Mouse (Mus musculus) stomach, embryonic 14.5 days (tissue): ENCODE measurements around the gene Ppp1r13b. TPM values are rescaled to one million over a fixed set of nuclear protein-coding genes. Genes with fewer than 3 reads are reported as not detected.

ENCODE experiments used
- ATAC-seq: fragments of 200-750 bp; cut with Nextera tagmentation; 2 replicates; pipeline ENCODE4 v1.8.0; 2017; ENCODE audit warnings: low read depth, moderate TSS enrichment; ENCODE audit not compliant: insufficient number of reproducible peaks, insufficient read depth, low FRiP score
- H3K27ac ChIP-seq: fragments of 300-500 bp; sonication (generic); 2 replicates; pipeline ENCODE4 v1.5.1; 2014; ENCODE audit warnings: mild to moderate bottlenecking, low read length, moderate library complexity, mixed read lengths
- H3K27me3 ChIP-seq: fragments of 300-500 bp; sonication (generic); 2 replicates; pipeline ENCODE4 v1.6.1; 2014; ENCODE audit warnings: low read length, control low read depth, mixed read lengths; ENCODE audit not compliant: control insufficient read depth, insufficient read depth
- H3K36me3 ChIP-seq: fragments of 300-500 bp; sonication (generic); 2 replicates; pipeline ENCODE4 v1.6.1; 2014; ENCODE audit warnings: mild to moderate bottlenecking, control low read depth, low read length, moderate library complexity, mixed read lengths; ENCODE audit not compliant: control insufficient read depth, insufficient read depth
- H3K4me1 ChIP-seq: fragments of 300-500 bp; sonication (generic); 2 replicates; pipeline ENCODE4 v1.6.1; 2014; ENCODE audit warnings: low read length, control low read depth, mixed read lengths; ENCODE audit not compliant: control insufficient read depth, insufficient read depth
- H3K4me2 ChIP-seq: fragments of 300-500 bp; sonication (generic); replicated peaks from 2 replicates; pipeline ENCODE4 v1.6.1; 2014; ENCODE audit warnings: low read depth, low read length, control low read depth
- H3K4me3 ChIP-seq: fragments of 300-500 bp; sonication (generic); 2 replicates; pipeline ENCODE4 v1.5.1; 2014; ENCODE audit warnings: low read depth, low read length, control low read depth
- H3K9ac ChIP-seq: fragments of 300-500 bp; sonication (generic); replicated peaks from 2 replicates; pipeline ENCODE4 v1.6.1; 2014; ENCODE audit warnings: low read depth, mild to moderate bottlenecking, control low read depth, low read length, moderate library complexity, mixed read lengths
- H3K9me3 ChIP-seq: fragments of 300-500 bp; sonication (generic); 2 replicates; pipeline ENCODE4 v1.6.1; 2016; ENCODE audit warnings: low read depth, low read length, control low read depth; ENCODE audit not compliant: control insufficient read depth
- WGBS: fragments of 180-500 bp; shearing (Covaris S2); extraction: QIAGEN DNeasy Blood & Tissue Kit; methylation state at CpG from one replicate; pipeline ENCODE4 v1.1.7; 2014; 5-methylcytosine and 5-hydroxymethylcytosine counted together
- polyA plus RNA-seq: library from polyadenylated mRNA; unstranded; fragments of >200 nt; fragmentation: Nextera tagmentation; extraction: Ambion mirVana; gene quantifications from 2 replicates; pipeline ENCODE4 v1.2.1, GENCODE M21; 2014

Gene Ppp1r13b
- polyA plus RNA-seq, 1 experiment from 2014 or later: 20.9 TPM

- Histone ChIP-seq H3K4me3 (no peak overlapping the region), H3K9me3 (no peaks in the 10 kb centered on the region), H3K36me3 (peaks cover 10% of the 10 kb centered on the region; the same call in 1 of the 2 replicates), H3K4me2 (no peak overlapping the region), H3K27ac (no peak overlapping the region), H3K4me1 (no peaks in the 10 kb centered on the region), H3K9ac (no peak overlapping the region), H3K27me3 (no peaks in the 10 kb centered on the region)
- no peak for ATAC-seq
- WGBS: 93% methylated on average over 4 of the region's 4 CpGs
Measured at GRCm38 (mm10) chr12:111845953-111846352, 62.0 kb downstream of the Ppp1r13b start.

- no peak overlapping the region for H3K4me3 ChIP-seq
Measured at GRCm38 (mm10) chr12:111843470-111843869, 64.4 kb downstream of the Ppp1r13b start.

GRCm38 (mm10) chr12:111842565-111843433 is 65.1 kb downstream of the Ppp1r13b start:
- no peaks in the 10 kb centered on the region for H3K27me3 ChIP-seq
- H3K9ac ChIP-seq: no peak overlapping the region
- no peak overlapping the region for H3K27ac ChIP-seq
- H3K9me3 ChIP-seq: no peaks in the 10 kb centered on the region
- no peak overlapping the region for H3K4me2 ChIP-seq
- H3K4me3 ChIP-seq: no peak overlapping the region
- H3K4me1 ChIP-seq: no peaks in the 10 kb centered on the region
- WGBS: 74% methylated on average over 15 of the region's 15 CpGs
- H3K36me3 ChIP-seq: peaks cover 27% of the 10 kb centered on the region
- no peak for ATAC-seq

More at GRCm38 (mm10) chr12:111843470-111843869, 64.4 kb downstream of the Ppp1r13b start:
- Histone ChIP-seq H3K27ac (no peak overlapping the region), H3K9me3 (no peaks in the 10 kb centered on the region), H3K27me3 (no peaks in the 10 kb centered on the region), H3K4me2 (no peak overlapping the region), H3K4me1 (no peaks in the 10 kb centered on the region), H3K36me3 (peaks cover 23% of the 10 kb centered on the region), H3K9ac (no peak overlapping the region)
- 61% methylated on average over 2 of the region's 2 CpGs for WGBS
- no peak for ATAC-seq

- H3K27me3 ChIP-seq: no peaks in the 10 kb centered on the region
- no peak for ATAC-seq
- no peak overlapping the region for H3K9ac ChIP-seq
Measured at GRCm38 (mm10) chr12:111833457-111833856, 74.5 kb downstream of the Ppp1r13b start.

GRCm38 (mm10) chr12:111832643-111833042 is 75.3 kb downstream of the Ppp1r13b start:
- no peak overlapping the region for H3K4me3 ChIP-seq
- no peak overlapping the region for H3K9ac ChIP-seq
- H3K4me1 ChIP-seq: no peaks in the 10 kb centered on the region
- no peak overlapping the region for H3K4me2 ChIP-seq
- 91% methylated on average over 5 of the region's 5 CpGs for WGBS
- peaks cover 84% of the 10 kb centered on the region for H3K36me3 ChIP-seq
- no peaks in the 10 kb centered on the region for H3K9me3 ChIP-seq
- H3K27ac ChIP-seq: no peak overlapping the region
- no peaks in the 10 kb centered on the region for H3K27me3 ChIP-seq
- no peak for ATAC-seq

More at GRCm38 (mm10) chr12:111833457-111833856, 74.5 kb downstream of the Ppp1r13b start:
- 91% methylated on average over 10 of the region's 10 CpGs for WGBS
- Histone ChIP-seq H3K4me3 (no peak overlapping the region), H3K4me1 (no peaks in the 10 kb centered on the region), H3K36me3 (peaks cover 80% of the 10 kb centered on the region), H3K9me3 (no peaks in the 10 kb centered on the region), H3K4me2 (no peak overlapping the region), H3K27ac (no peak overlapping the region)

DNA sequence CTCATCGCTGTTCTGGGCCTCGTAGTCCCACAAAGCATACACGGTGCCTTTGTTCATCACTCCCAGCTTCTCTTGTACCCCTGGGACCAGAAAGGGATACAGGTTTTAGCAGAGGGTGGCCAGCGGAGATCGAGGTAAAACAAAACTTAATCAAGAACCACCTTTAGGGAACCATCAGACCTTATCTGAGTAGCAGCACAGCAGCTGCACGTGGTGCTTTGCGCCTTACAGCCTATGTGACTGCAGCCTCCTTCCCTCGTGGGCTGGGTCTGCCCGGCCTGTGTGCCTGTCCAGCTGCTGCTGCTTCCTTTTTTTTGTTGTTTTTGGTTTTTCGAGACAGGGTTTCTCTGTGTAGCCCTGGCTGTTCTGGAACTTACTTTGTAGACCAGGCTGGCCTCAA is 77.5 kb downstream of the Ppp1r13b start:
- ATAC-seq: no peak
- no peaks in the 10 kb centered on the region for H3K27me3 ChIP-seq
- no peak overlapping the region for H3K4me3 ChIP-seq
- 91% methylated on average over 10 of the region's 10 CpGs for WGBS
- H3K4me2 ChIP-seq: no peak overlapping the region
- H3K9ac ChIP-seq: no peak overlapping the region
- H3K36me3 ChIP-seq: peaks cover 95% of the 10 kb centered on the region
- H3K4me1 ChIP-seq: no peaks in the 10 kb centered on the region
- H3K27ac ChIP-seq: no peak overlapping the region
- no peaks in the 10 kb centered on the region for H3K9me3 ChIP-seq

DNA sequence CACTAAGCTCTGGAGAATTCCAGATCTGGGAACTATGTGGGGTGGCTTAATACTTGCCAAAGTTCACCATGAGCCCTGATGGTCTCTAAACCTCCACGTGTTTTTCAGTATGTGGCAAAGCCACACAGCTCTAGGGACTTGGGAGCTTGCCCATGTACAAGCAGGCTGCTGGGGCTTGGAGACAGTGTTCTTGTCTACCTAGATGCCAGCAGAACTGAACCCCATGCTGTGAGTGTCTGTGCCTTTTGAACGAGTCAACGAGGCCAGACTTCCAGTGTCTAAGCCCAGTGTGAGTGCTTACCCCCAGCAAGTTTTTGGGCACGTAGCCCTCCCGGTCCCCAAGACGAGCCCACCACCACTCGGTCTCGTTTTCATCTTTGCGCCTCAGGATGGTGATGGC is 78.0 kb downstream of the Ppp1r13b start:
- ATAC-seq: no peak
- no peak overlapping the region for H3K4me3 ChIP-seq
- no peak overlapping the region for H3K27ac ChIP-seq
- H3K4me2 ChIP-seq: no peak overlapping the region
- no peaks in the 10 kb centered on the region for H3K4me1 ChIP-seq
- WGBS: 94% methylated on average over 9 of the region's 9 CpGs
- no peaks in the 10 kb centered on the region for H3K27me3 ChIP-seq
- H3K36me3 ChIP-seq: peaks cover 95% of the 10 kb centered on the region
- no peak overlapping the region for H3K9ac ChIP-seq
- H3K9me3 ChIP-seq: no peaks in the 10 kb centered on the region

- Histone ChIP-seq H3K27ac (no peak overlapping the region), H3K9me3 (no peaks in the 10 kb centered on the region), H3K4me2 (no peak overlapping the region), H3K4me3 (no peak overlapping the region), H3K27me3 (no peaks in the 10 kb centered on the region), H3K4me1 (no peaks in the 10 kb centered on the region), H3K9ac (no peak overlapping the region), H3K36me3 (peaks cover 93% of the 10 kb centered on the region)
- ATAC-seq: no peak
- 80% methylated on average over 5 of the region's 5 CpGs for WGBS
Measured at GRCm38 (mm10) chr12:111829447-111829846, 78.5 kb downstream of the Ppp1r13b start.
